Mouse (Mus musculus) lung, postnatal 0 days (tissue): ENCODE measurements around the gene Ric8b.

Experiments
- CTCF ChIP-seq: IDR thresholded peaks from 2 replicates; pipeline ENCODE4 v1.5.1; 2016; ENCODE audit warnings: antibody characterized with exemption, mild to moderate bottlenecking
- EP300 ChIP-seq: IDR thresholded peaks from 2 replicates; pipeline ENCODE4 v1.6.1; 2016; ENCODE audit warnings: antibody characterized with exemption, mild to moderate bottlenecking, control low read depth

DNA sequence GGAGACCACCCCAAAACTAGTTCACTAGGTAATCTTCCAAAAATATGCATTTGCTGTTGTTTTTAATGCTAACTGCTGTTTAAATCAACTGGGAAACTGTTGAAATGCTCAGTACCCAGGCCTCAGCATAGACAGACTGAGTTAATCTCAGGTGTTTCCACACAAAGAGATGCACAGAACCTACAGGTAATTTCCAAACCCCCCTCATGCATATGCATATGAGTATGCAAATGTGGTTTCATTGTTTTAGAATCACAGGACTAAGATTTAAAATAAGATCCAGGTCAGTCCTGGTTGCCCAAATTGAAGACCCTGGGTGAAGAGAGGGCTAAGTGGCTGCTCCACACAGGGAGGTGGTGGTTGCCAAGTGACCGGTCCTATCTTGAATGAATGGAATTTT lies 4.3 kb upstream of the Ric8b start:
- TF ChIP-seq CTCF: no peak
- no peak for TF ChIP-seq EP300
